Mouse (Mus musculus): ENCODE measurements around the gene Lrrc36.

Lrrc36 gene

GRCm38 (mm10) chr8:105483212-105484029 is 70.0 kb downstream of the Lrrc36 start:
- DNase-seq (ENCODE audit: low spot score in 2 of 2), result peak in 1 of 2 experiments; percentile 65

- DNase-seq (ENCODE audit: low spot score in 2 of 2), result peak in 1 of 2 experiments; percentile 19
Observed at GRCm38 (mm10) chr8:105484030-105484368, 70.6 kb downstream of the Lrrc36 start.

- peak in 1 of 2 experiments; percentile 54 for DNase-seq (ENCODE audit: low spot score in 2 of 2)
Observed at GRCm38 (mm10) chr8:105484392-105484791, 71.0 kb downstream of the Lrrc36 start.

GRCm38 (mm10) chr8:105488082-105488481 is 74.7 kb downstream of the Lrrc36 start:
- no peak for DNase-seq (ENCODE audit: low spot score in 2 of 2)

GRCm38 (mm10) chr8:105489281-105489680 is 75.9 kb downstream of the Lrrc36 start:
- DNase-seq (ENCODE audit: low spot score in 2 of 2), result no peak

- no peak for DNase-seq (ENCODE audit: low spot score in 2 of 2)
Observed at GRCm38 (mm10) chr8:105493495-105493894, 80.1 kb downstream of the Lrrc36 start.

- DNase-seq (ENCODE audit: low spot score in 2 of 2), result no peak
Observed at GRCm38 (mm10) chr8:105494566-105494965, 81.2 kb downstream of the Lrrc36 start.

GRCm38 (mm10) chr8:105495350-105496302 is 82.3 kb downstream of the Lrrc36 start:
- no peak for DNase-seq (ENCODE audit: low spot score in 2 of 2)

- peak; percentile 86 to 87 for DNase-seq (ENCODE audit: low spot score in 2 of 2)
Observed at GRCm38 (mm10) chr8:105496439-105497180, 83.2 kb downstream of the Lrrc36 start, which contains the start of gene Zdhhc1. Gene Zdhhc1, minus strand, starts transcription at chr8:105496902.

GRCm38 (mm10) chr8:105499787-105500186 is 86.4 kb downstream of the Lrrc36 start:
- no peak for DNase-seq (ENCODE audit: low spot score in 2 of 2)

- DNase-seq (ENCODE audit: low spot score in 2 of 2), result peak; percentile 42 to 67
Observed at GRCm38 (mm10) chr8:105504617-105505016, 91.2 kb downstream of the Lrrc36 start.

GRCm38 (mm10) chr8:105506977-105507376 is 93.6 kb downstream of the Lrrc36 start:
- DNase-seq (ENCODE audit: low spot score in 2 of 2), result no peak

GRCm38 (mm10) chr8:105508758-105509157 is 95.4 kb downstream of the Lrrc36 start:
- DNase-seq (ENCODE audit: low spot score in 2 of 2), result no peak

- DNase-seq (ENCODE audit: low spot score in 2 of 2), result no peak
Observed at GRCm38 (mm10) chr8:105509997-105510735, 96.8 kb downstream of the Lrrc36 start.

Data from heart, adult 9 months (tissue).